Mouse (Mus musculus): ENCODE measurements around the gene 9930022D16Rik. TPM values are rescaled to one million over a fixed set of nuclear protein-coding genes. Genes with fewer than 3 reads are reported as not detected.

9930022D16Rik gene
- total RNA-seq (2021): not detected

DNA sequence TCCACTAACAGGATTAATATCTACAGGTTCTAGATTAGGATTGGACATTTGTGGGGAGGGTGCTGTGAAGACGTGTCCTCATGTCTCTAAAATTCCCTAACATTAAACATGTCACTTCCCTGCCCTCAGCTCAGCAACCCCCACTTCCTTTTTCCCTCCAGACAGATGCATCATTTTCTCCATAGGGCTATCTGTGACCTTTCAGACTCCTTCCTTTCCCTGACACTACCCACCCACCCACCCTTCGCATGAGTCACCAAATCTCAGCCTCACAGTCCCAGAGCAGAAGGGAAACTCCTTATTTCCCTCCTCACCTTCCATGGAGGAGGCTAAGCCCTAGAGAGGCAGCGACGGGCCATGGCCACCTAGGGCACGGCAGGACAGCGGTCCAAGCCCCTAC lies at the start of gene 9930022D16Rik:
Gene 9930022D16Rik (plus strand): TSS at position 301 of the 400 bp plus-strand sequence.
- intact Hi-C loops (cut with DNase I): no loop called here
- DNase-seq (ENCODE audit: low spot score in 2 of 2): no peak

DNA sequence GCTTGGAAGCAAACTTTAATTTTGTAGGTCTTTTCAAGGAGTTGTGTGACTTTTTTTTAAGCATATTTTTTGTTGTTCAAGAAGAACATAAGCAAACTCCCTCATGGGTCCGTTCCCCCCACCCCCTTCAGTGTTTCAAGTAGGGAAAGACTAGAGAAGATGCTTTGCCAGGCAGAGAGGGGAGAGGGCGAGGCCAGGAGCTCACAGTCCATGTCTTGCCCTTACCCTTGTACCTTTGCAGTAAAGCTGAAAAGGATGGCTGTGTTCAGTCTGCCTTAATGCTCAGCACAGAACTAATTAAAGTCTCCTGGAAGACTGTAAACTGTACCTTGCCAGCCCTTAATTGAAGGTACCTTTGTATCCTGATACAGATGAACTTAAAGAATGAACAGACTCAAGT lies 49.4 kb upstream of the 9930022D16Rik start:
- DNase-seq (ENCODE audit: low spot score in 2 of 2): no peak
- intact Hi-C loops (cut with DNase I): loop anchor here (5.0 kb wide), 2 partner anchors 63 to 108 kb away; partner anchors contain the start of genes Amz2, Arsg and Slc16a6

DNA sequence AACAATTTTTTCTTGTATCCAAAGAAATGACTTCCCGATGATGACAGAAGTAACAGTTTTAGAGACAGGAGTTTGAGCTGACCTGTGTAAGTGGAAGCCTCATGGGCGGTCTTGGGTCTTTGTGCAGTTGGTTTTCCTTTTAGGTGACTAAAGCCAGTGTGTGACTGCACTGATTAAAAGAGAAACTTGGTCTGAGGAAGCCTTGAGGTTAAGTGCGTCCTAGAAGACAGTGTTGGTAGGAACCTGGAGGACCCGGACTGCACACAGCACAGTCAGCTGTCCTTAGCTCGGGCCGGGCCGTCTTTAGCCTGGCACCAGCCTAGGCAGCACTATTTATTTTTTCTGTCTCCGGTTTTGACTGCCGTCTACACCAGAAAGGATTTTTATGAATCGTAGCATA lies 48.8 kb upstream of the 9930022D16Rik start:
- no peak for DNase-seq (ENCODE audit: low spot score in 2 of 2)
- intact Hi-C loops (cut with DNase I): loop anchor here (5.0 kb wide), 2 partner anchors 62 to 107 kb away; partner anchors contain the start of genes Amz2, Arsg and Slc16a6

DNA sequence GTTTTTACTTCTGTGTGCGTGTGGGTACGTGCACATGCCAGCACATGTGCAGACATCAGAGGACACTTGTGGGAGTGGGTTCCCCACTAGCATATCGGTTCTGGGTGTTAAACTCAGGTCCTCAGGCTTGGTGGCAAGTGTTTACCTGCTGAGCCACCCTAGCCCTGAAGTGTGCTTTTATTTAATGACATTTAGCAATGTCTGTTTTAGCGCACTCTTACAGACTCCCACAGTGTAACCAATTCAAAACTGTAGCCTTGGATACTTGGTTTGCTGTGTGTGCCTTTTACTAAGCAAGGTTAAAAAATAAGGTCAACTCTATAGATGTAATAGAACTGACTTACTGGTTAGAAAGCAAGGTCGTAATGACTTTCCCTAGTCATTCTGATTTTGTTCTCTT lies 47.9 kb upstream of the 9930022D16Rik start:
- intact Hi-C loops (cut with DNase I): no loop called here
- DNase-seq (ENCODE audit: low spot score in 2 of 2): no peak

DNA sequence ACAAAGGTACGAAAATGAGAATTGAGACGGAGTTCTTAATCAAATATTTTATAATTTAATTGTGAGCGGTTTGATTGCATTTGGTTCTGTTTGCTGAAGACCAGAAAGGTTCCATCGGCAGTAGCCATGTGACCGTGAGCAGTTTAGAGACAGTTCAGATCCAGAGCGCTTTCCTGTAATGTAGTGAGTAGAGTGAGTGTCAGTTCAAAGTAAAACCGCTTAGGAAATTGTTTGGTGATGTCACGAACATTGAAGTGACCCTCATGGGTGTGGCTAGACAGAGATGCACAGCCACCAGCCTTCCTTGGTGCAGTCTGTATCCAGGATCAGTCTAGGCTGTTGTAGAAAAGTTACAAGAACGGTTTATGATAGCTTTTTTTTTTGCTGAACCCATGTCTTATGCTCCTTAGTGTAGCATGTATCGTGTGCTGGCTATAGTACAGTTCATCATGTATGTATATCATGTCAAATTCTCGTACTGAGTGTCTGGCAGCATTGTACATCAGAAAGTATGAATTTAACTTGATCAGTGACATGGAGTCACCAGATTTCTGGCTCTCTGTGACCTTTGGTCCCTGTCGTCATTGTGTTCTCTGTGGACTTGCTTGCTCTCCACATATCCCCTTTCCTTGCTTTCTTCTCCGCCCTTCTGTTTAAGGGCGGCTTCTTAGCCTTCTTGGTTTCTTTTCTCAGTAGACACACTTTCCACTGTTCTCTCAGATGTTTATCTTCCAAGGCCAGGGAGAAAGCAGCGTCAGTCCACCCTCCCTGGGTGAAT lies 46.7 kb upstream of the 9930022D16Rik start:
- intact Hi-C loops (cut with DNase I): no loop called here

DNA sequence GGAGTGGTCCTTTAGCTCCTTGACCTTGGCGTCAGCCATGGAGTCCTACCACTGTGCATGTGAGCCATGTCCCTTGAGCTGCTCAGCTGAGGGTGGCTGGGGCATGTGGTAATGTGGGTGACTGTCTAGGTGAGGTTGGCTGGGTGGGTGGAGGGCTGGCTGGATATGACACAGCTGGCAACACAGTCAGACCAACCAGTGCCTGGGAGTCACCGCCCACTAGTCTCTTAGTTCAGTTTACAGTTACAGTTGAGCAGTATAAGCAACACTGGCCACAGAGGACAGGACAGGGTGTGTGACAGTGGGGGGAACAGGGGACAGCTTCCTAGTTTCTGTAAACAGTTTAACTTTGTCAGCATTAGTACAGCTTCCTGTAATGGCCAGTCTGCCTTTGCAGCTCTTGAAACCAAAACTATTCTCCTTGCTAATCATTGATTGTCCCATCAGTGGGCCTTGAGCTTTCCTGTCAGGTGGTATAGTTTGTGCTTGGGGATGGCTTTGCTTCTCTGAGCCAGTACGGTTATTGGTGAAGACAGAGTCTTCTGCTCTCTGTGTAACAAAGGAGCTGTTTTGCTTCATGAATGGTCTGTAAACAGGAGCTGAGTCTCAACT lies 44.6 kb upstream of the 9930022D16Rik start:
- DNase-seq (ENCODE audit: low spot score in 2 of 2): no peak
- intact Hi-C loops (cut with DNase I): no loop called here

More for the DNA sequence above, 46.7 kb upstream of the 9930022D16Rik start:
- DNase-seq (ENCODE audit: low spot score in 2 of 2): no peak

DNA sequence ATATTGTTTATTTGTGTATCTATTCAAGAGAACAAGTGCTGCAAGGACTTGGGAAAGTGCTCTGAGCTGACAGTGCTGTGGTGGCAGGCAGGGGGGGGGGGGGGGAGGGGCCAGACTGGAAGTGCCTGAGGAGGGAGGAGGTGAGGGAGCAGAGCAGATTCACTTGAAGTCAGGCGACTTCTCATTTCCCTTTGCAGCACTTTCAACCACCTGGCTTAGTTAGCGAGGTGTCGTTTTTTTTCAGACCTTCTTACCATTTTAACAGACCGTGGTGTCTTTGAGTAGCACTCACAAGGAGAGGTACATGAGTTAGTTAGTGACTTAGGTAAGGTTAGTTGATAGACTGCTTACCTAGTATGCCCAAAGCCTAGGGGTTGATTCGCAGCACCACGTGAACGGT lies 38.3 kb upstream of the 9930022D16Rik start:
- DNase-seq (ENCODE audit: low spot score in 2 of 2): no peak

DNA sequence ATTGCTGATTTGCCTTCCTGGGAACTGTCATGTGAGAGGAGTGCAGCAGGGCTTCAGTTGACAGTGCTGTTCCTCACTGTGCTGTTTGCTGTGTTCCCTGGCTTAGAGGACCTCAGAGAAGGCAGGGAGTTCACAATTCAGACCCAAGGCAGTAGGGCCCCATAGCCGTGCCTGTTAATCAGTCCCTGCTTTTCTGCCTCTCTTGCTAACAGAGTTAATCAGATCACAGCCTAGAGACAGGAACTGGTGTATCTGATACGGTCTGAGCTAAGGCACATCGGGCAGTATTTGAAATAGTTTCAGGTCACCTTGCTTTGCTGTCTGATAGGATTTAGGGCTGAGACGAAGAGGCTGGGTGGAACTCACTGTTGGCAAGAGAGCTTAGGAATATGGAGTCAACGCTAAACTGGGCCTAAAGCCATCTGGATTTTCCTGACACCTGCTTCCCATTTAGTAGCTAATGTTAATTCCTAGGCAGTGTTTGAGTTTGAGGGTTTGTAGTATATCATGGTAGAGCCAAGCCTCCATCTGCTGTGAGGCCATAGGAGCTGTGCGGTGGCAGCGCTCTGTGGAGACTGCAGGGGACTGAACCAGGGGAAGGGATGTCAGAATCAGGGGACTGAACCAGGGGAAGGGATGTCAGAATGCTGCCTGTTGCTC lies 37.1 kb upstream of the 9930022D16Rik start:
- no peak for DNase-seq (ENCODE audit: low spot score in 2 of 2)
- intact Hi-C loops (cut with DNase I): no loop called here

More for the DNA sequence above, 38.3 kb upstream of the 9930022D16Rik start:
- intact Hi-C loops (cut with DNase I): no loop called here

DNA sequence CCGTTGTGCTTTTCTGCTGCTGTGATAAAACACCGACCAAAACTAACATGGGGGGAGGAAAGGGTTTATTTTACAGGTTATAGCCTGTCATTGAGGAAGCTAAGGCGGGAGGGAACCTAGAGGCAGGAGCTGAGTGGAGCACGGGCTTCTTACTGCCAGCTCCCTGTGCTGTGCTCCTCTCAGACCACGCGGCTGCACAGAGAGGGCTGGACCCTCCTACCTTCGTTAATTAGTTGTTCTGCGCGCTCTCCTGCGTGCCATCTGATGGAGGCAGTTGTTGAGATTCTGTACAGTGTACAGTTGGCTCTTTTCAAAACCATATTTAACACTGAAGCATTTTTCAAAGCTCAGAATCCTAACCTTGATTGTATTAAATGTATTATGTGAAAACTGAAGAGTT lies 36.2 kb upstream of the 9930022D16Rik start:
- no peak for DNase-seq (ENCODE audit: low spot score in 2 of 2)
- intact Hi-C loops (cut with DNase I): no loop called here

DNA sequence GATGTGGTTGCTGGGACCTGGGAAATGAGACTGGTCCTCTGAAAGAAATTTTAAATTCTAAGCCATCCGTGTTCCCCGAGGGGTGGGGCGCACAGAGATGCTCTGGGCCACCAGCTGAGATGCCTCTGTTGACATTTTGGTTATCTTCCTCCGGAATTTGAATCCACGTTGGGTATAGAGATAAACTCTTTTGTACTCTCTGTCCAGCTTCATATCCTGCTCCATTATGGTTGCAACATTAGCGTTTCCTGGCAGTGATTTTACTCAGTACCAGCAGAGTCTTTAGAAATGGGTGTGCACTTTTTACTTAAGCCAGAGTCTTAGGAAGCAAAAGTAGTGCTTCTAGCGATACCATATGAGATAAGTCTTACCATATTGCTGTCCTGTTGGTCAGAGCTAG lies 35.7 kb upstream of the 9930022D16Rik start:
- intact Hi-C loops (cut with DNase I): no loop called here
- no peak for DNase-seq (ENCODE audit: low spot score in 2 of 2)

DNA sequence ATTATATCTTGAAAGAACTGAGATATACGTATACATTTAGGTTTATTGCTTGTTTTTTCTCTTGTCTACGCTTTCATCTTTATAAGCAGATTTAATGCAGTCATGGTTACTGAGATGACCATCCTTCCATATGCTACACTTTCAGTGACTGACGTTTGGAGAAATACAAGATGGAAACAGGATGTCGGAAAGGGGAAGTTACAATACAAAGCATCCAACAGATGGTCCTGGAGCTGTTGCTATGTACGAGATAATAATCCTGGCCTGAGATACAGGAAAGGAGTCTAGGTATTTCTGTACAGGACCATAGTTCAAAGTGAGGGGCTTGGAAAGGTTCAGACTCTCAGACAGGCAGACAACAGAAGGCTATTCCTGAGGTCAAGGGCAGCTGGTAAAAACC lies 33.1 kb upstream of the 9930022D16Rik start:
- intact Hi-C loops (cut with DNase I): no loop called here
- no peak for DNase-seq (ENCODE audit: low spot score in 2 of 2)

DNA sequence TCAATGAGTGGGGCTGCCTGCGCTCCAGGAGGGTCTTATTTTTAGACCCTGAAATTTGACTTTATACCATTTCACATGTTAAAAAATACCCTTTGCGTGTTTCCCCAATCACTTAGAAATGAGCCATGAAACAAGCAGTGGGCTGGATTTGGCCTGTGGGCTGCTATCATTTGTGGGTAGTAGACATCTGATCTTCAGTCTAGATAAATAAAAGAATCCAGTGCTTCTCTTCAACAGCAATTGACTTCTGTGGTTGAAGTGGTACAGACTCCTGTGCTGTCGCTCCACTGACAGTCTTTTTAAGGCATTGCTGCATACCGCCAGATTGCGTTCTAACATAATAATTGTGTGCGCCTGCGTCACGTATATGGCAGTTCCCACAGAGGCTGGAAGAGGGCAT lies 28.4 kb upstream of the 9930022D16Rik start:
- intact Hi-C loops (cut with DNase I): no loop called here
- DNase-seq (ENCODE audit: low spot score in 2 of 2): no peak

DNA sequence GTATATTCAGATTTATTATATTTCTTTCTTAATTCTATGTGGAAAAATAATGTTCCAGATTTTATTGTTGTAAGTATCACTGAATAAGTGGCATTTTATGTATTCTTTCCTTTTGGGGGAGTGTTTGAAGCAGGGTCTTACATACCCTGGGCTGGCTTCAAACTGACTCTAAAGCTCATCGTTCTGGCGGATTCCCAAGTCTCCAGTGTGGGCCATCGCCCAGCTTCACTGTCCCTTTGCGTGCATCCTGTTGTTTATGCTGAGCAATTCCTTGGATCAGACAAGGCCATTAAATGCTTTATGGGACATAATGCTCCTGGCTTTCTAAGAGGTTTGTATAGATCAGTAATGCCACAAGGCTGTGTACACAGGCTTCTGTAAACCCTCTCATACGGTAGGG lies 24.7 kb upstream of the 9930022D16Rik start:
- intact Hi-C loops (cut with DNase I): no loop called here
- no peak for DNase-seq (ENCODE audit: low spot score in 2 of 2)

DNA sequence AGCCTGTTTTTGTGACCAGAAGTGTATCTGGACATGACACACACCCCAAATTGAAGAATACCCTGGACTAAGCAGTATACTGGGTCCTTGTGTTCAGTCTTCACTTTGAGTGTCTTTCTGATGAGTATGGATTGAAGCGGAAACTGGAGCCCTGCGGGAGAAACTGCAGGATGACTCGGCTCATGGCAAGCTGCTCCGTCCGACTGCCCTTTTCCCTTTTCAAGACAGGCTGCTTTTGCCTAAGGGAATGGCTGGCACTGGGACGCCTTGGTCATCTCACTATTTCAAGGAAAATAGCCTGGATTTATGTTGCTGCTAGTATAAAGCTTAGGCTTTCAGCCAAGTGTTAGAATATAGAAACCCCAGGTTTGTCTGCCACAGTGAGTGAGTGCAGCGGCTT lies 22.5 kb upstream of the 9930022D16Rik start:
- intact Hi-C loops (cut with DNase I): no loop called here
- DNase-seq (ENCODE audit: low spot score in 2 of 2): no peak

DNA sequence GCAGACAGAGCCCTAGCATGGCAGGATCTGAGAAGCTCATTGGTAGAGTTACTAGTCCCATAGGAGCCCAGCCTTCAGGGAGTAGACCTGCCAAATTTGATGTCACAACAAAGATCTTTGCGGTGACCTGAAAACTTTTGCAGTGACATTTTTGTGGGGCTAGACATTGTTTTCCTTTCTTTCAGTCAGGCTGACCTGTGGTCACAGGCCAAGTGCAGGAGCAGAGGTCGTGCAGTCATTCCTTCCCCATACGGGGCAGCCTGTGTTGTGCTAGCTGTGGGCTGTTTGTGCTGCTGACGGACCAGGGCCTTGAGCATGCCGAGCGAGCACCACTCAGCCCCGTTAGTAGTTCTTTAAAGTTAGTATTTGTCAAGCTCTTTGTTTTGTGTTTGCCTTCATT lies 22.0 kb upstream of the 9930022D16Rik start:
- intact Hi-C loops (cut with DNase I): no loop called here

DNA sequence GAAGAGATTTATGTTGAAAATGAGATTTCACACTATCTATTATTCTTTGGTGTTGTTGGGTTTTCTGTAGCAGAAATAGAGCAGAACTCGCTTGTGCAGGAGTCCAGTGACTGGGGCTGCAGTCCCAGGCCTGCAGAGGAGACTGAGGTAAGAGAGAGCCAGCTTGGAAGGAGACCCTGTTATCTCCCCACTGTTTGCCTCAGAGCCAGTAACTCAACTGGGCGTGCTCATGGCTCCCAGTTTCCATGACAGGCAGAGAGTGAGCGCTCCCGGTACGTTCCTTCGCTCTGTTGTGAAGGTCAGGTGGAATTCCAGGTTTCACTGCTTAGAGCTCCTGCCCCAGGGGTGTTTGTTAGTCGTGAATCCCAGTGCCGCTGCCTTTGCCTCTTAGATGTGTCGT lies 21.1 kb upstream of the 9930022D16Rik start:
- DNase-seq (ENCODE audit: low spot score in 2 of 2): no peak
- intact Hi-C loops (cut with DNase I): no loop called here

More for the DNA sequence above, 22.0 kb upstream of the 9930022D16Rik start:
- DNase-seq (ENCODE audit: low spot score in 2 of 2): no peak

DNA sequence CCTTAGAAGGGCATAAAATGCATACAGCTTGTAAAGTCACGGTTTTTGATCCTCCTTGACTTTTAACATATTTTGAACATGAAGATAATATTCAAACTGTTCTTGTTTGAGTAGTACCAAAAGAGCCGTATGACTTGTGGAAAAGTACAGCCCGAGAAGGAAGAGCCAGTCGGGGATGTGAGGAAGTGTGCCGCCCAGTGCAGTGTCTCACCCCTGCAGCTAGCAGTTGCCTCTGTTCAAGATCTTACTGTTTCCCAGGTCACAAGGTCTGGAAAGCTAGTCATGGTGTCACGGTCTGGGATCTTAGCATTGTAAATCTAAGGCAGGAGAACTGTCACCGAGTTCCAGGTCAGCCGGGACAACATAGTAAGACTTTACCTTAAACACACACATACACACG lies 19.0 kb upstream of the 9930022D16Rik start:
- DNase-seq (ENCODE audit: low spot score in 2 of 2): no peak
- intact Hi-C loops (cut with DNase I): no loop called here

DNA sequence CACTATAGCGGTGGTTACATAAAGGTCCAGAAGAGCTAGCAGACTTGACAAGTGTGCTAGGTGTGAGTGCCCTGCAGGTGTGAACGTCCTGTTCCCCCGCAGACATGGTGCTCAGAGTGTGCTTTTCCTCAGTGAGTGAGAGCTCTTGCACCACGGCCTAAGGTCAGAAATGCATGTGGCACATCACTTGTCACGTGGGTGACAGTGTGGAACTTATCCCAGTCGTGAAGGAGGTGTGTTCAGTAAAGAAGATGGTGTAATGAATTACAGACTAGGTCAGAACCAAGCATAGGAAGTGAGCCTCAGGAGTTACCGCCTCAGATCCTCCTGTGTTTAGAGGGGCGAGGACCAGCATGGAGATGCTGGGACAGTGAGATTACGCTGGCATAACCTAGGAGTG lies 18.4 kb upstream of the 9930022D16Rik start:
- no peak for DNase-seq (ENCODE audit: low spot score in 2 of 2)
- intact Hi-C loops (cut with DNase I): no loop called here

DNA sequence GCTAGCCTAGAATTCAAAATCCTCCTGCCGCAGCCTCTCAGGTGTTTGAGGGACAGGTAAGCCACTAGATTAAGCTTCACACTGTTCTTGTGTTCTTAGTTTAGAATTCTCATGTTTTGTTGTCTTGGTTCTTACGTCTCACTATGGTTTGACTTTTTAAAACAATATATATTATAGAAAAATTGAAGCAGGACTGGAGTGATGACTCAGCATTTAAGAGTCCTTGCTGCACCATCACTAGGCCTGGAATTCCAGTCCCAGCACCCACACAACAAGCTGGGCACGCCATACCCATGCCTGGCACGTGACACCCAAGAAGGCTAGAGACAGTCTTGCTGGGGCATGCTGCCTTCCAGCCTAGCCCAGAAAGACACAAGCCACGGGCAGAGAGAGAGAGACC lies 7.3 kb upstream of the 9930022D16Rik start:
- no peak for DNase-seq (ENCODE audit: low spot score in 2 of 2)
- intact Hi-C loops (cut with DNase I): no loop called here

DNA sequence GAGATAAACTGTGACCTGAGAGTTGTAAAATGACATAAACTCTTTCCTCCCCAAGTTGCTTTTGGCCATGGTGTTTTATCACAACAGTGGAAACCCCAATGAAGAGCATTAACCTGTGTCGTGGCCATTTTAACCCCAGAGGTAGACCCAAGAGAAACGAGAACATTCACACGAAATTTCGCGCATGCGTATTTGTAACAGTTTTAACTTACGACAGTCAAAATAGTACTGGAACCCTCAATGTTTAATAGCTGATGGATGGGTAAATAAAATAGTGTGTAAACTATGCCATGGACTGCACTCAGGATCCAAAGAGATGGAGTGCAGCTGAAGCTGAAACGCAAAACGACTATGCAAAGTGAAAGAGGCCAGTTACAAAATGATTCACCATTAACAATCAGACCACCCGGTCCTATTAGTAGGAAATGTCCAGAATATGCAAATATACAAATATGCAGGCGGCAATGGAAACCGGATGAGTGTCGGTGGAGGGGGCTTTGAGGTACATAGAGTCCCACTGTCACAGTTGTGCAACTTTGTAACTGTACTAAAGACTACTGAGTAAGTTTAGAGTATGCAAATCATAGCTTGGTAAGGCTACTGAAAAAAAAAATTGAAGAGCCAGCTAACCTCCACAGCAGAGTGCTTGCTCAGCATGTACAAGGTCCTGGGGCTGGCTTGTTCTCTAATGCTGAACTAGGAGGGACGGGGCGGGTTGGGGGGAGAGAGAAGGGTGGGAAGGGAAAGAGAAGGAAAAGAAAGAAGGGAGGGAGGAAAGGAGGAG lies 3.3 kb upstream of the 9930022D16Rik start:
- intact Hi-C loops (cut with DNase I): no loop called here
- DNase-seq (ENCODE audit: low spot score in 2 of 2): no peak

Data from left cerebral cortex, postnatal 25 days (tissue).